Mouse (Mus musculus) lung, postnatal 0 days (tissue): ENCODE measurements around the gene Mfap1a.

ENCODE experiments used
- CTCF ChIP-seq: IDR thresholded peaks from 2 replicates; pipeline ENCODE4 v1.5.1; 2016; ENCODE audit warnings: antibody characterized with exemption, mild to moderate bottlenecking
- EP300 ChIP-seq: IDR thresholded peaks from 2 replicates; pipeline ENCODE4 v1.6.1; 2016; ENCODE audit warnings: antibody characterized with exemption, mild to moderate bottlenecking, control low read depth

- TF ChIP-seq CTCF (no peak), EP300 (no peak)
Measured at GRCm38 (mm10) chr2:121453917-121454316, 52.5 kb downstream of the Mfap1a start.
